Mouse (Mus musculus): ENCODE results near the gene Sprn. TPM values are rescaled to one million over a fixed set of nuclear protein-coding genes. Genes with fewer than 3 reads are reported as not detected.
A peak's percentile ranks its signal among the peaks of the same experiment; 100 is the strongest.

The Sprn gene
- 0.10 TPM in 1 of 2 replicates, not detected in the other for polyA plus RNA-seq (2016; fragmentation: Nextera tagmentation; extraction: Ambion mirVana)

DNA sequence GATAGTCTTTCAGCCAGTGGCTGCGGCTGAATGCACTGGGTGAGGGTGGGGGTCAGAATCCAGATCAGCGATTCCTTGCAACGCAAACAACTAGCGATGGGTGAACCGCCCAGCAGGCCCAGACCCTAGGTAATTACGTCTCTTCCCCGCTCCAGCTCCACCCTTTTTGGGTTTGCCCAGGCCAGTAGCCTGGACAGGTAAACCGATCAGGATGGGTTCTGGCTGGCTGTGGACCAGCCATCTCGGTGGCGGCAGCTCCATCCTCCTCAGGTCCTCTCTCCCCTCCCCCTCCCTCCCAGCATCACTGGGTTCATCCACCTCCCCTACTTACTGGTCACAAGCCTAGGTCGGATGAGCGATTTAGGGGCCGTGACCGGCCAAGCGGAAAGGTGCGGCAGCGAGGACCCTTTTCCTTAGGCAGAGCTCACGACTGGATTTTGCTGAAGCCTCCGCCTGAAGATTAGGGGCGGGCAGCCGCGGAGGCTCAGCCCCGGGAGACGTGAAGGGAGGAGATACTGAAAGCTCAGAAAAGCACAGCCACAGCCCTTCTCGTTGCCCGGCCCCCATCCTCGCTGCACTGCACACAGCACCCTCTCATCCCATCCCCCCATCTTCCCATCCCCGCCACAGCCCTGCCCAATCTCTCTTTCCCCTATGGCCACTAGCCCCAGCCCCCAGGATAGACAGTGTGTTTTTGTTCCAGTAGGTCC is at the start of gene Sprn:
Sprn (minus strand) TSS at position 660 of the 710 bp plus-strand sequence.
- peaks cover 7% of the 10 kb centered on the region; the same call in 1 of the 2 replicates for H3K36me3 ChIP-seq
- no peak within 1 kb of the TSS for H3K27ac ChIP-seq
- no peaks in the 10 kb centered on the region for H3K9me3 ChIP-seq
- WGBS, result 4% methylated on average over 28 of the region's 28 CpGs
- peaks cover 78% of the 10 kb centered on the region for H3K27me3 ChIP-seq (ENCODE audit: insufficient read depth, poor library complexity, severe bottlenecking)
- peaks cover 17% of the 10 kb centered on the region for H3K4me1 ChIP-seq
- peak within 1 kb of the TSS; percentile 46 for H3K4me3 ChIP-seq
- DNase-seq (ENCODE audit: low spot score), result no peak

DNA sequence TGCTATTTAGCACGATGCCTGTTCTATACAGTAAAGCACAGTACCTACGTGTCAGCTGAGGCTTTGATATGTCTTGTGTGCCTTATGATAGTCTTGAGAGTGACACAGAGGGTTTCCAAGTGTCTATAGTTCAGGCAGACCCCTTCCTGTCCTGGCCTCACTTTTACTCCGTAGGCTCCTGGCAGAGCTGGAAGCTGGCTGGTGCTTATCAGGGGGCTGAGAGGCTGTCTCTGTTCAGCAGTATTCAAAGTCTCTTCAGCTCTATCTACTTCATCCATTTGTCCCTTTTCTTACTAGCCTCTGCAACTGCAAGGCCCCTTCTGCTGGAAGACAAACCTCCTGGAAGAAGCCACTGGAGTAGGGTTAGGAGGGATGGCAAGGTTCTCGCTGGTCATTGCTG is 46.4 kb upstream of the Sprn start:
- no peaks in the 10 kb centered on the region for H3K36me3 ChIP-seq
- WGBS, result 74% methylated on average over 4 of the region's 4 CpGs
- no peaks in the 10 kb centered on the region for H3K27me3 ChIP-seq (ENCODE audit: insufficient read depth, poor library complexity, severe bottlenecking)
- H3K27ac ChIP-seq, result no peak overlapping the region
- H3K4me1 ChIP-seq, result no peaks in the 10 kb centered on the region
- DNase-seq (ENCODE audit: low spot score), result no peak
- no peak overlapping the region for H3K4me3 ChIP-seq
- no peaks in the 10 kb centered on the region for H3K9me3 ChIP-seq

DNA sequence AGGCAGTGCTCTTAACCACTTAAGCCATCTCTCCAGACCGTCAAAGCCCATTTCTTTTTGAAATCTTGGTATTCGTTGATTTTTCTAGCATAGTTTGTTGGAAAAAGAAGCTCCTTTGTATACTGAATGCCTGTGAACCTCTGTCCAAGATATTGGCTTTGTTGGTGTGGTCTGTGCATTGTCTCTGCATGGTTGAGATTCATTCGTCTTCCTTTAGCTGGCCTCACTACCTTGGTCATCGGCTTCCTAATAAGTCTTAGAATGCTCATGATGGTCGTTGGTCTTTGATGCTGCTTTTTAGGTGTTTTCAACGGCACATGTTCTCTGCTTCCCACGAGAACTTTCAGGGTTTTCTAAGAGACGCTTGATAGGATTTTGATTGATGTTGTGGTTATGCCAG is 41.3 kb upstream of the Sprn start:
- Histone ChIP-seq H3K4me3 (no peak overlapping the region), H3K4me1 (no peaks in the 10 kb centered on the region), H3K36me3 (no peaks in the 10 kb centered on the region), H3K27me3 (ENCODE audit: insufficient read depth, poor library complexity, severe bottlenecking) (no peaks in the 10 kb centered on the region), H3K27ac (no peak overlapping the region), H3K9me3 (no peaks in the 10 kb centered on the region)
- DNase-seq (ENCODE audit: low spot score), result no peak
- WGBS, result 79% methylated on average over 8 of the region's 8 CpGs

DNA sequence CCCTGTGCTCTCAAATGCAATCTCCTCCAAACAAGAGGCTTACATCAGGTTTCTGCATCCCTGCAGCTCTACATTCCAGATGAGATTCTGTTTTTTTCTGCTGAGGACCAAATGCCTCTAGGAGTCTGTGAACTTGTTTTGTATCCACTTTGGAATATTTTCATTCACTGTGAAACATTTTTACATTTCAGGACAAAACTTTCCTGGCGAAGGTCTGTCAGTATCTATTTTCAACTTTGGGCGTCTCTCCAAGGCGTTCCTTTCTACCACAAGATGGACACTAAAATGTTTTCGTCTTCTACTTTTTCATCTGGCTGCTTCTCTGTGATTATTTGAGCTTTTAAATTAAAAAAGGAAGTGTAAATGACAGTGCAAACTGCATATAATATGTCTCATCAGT is 39.4 kb upstream of the Sprn start:
- WGBS, result 78% methylated on average over 4 of the region's 4 CpGs
- H3K4me1 ChIP-seq, result no peaks in the 10 kb centered on the region
- no peak for DNase-seq (ENCODE audit: low spot score)
- H3K36me3 ChIP-seq, result no peaks in the 10 kb centered on the region
- H3K27ac ChIP-seq, result no peak overlapping the region
- no peaks in the 10 kb centered on the region for H3K27me3 ChIP-seq (ENCODE audit: insufficient read depth, poor library complexity, severe bottlenecking)
- H3K9me3 ChIP-seq, result no peaks in the 10 kb centered on the region
- H3K4me3 ChIP-seq, result no peak overlapping the region

DNA sequence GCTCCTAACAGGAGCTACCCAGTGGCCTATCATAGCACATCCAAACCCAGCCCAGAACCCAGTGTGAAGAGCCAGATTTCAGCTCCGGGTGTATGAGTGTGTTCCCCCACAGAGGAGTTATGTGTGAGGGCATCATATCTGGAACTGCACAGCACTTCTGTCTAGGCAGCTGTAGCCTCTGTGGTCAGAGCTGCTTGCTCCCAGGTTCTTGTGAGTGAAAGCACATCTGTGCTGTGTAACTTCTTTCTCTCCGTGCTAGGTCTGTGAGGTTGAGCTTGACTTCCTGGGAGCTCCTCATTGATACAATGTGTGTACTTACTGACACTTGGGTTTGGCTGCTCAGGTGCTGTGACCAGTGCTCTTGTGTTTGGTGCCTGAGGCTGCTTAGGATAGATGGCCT is 38.2 kb upstream of the Sprn start:
- 78% methylated on average over 2 of the region's 2 CpGs for WGBS
- no peaks in the 10 kb centered on the region for H3K4me1 ChIP-seq
- peak; percentile 43 for DNase-seq (ENCODE audit: low spot score)
- no peak overlapping the region for H3K27ac ChIP-seq
- H3K4me3 ChIP-seq, result no peak overlapping the region
- no peaks in the 10 kb centered on the region for H3K27me3 ChIP-seq (ENCODE audit: insufficient read depth, poor library complexity, severe bottlenecking)
- H3K36me3 ChIP-seq, result no peaks in the 10 kb centered on the region
- no peaks in the 10 kb centered on the region for H3K9me3 ChIP-seq

DNA sequence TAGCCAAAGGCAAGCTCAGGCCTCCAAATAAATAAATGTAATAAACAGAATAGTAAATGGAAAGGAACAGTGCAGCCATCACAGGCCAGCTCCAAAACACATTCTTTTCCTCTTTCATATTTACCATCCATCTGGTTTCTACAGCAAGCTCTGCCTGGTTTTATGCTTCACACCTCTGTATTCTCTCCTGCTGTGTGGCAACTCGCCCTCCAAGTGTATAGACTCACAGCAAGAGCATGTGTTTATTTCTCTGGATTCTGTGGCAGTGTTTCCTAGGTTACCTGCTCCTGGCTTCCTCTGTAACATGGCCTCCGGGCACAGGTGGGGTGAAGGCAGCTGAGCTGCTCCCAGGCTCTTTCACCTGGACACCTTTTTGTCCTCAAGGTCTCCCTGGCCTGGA is 37.8 kb upstream of the Sprn start:
- WGBS, result 51% methylated on average over 2 of the region's 2 CpGs
- H3K9me3 ChIP-seq, result no peaks in the 10 kb centered on the region
- H3K4me1 ChIP-seq, result no peaks in the 10 kb centered on the region
- H3K27ac ChIP-seq, result no peak overlapping the region
- H3K4me3 ChIP-seq, result no peak overlapping the region
- H3K36me3 ChIP-seq, result no peaks in the 10 kb centered on the region
- no peaks in the 10 kb centered on the region; the same call in 1 of the 2 replicates for H3K27me3 ChIP-seq (ENCODE audit: insufficient read depth, poor library complexity, severe bottlenecking)
- peak; percentile 64 for DNase-seq (ENCODE audit: low spot score)

DNA sequence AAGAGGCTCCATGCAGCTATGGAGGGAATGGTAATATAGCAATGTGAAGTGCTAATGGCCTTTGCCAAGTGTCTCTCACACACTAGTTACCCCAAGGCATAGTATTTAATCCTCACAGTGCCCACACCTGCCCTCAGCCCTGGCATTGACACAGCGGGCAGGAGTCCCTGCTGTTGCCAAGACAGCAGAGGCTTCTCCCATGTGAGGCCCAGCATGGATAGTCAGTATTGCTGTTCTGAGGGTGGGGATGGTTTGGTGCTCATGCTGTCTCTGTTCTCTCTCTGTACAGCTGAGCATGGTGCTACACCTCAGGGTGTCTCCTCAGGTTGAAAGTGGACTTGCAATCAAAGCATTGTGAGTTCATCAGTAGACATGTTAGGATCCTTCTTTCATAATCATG is 35.8 kb upstream of the Sprn start:
- Histone ChIP-seq H3K9me3 (no peaks in the 10 kb centered on the region), H3K27me3 (ENCODE audit: insufficient read depth, poor library complexity, severe bottlenecking) (no peaks in the 10 kb centered on the region; the same call in 1 of the 2 replicates), H3K36me3 (no peaks in the 10 kb centered on the region), H3K4me3 (no peak overlapping the region), H3K27ac (no peak overlapping the region), H3K4me1 (no peaks in the 10 kb centered on the region)
- 88% methylated on average over 1 of the region's 1 CpGs for WGBS
- peak; percentile 66 for DNase-seq (ENCODE audit: low spot score)

DNA sequence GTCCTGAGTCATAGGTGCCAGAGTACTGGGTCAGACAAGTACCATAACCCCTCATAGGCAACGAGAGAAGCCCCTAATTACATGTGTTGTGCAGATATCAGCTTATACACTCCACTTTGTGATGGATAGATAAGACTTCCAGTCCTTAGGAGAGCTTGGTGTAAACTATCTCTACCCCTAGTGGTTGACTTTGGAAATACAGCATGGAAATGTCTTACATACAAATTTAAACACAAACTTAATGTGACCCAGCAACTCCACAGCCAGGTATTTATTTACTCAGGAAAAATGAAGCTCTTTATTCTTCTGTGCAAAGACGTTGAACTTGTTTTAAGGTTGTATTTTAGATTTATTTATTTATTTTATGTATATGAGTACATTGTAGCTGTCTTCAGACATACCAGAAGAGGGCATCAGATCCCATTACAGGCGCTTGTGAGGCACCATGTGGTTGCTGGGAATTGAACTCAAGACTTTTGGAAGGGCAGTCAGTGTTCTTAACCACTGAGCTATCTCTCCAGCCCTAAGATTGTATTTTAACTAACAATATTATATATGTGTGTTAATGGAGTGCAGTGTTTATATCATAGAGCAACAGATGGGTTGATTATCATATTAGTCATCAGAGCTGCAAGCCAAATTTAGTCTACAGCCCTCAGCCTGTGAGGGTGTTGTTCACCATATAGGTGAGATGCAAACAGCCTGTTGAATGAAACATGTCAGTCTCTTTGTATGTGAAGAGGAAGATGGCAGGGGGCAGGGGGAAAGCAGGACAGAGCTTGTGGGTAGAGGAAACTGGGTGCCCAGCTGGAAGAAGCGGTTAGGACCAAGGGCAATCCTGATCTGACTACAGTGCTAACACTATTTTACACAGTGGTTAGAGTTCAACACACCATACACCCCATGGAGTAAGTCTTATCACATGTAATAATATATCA is 34.0 kb upstream of the Sprn start:
- no peaks in the 10 kb centered on the region; the same call in 1 of the 2 replicates for H3K27me3 ChIP-seq (ENCODE audit: insufficient read depth, poor library complexity, severe bottlenecking)
- no peaks in the 10 kb centered on the region for H3K9me3 ChIP-seq
- WGBS, result 53% methylated on average over 4 of the region's 4 CpGs
- H3K4me1 ChIP-seq, result no peaks in the 10 kb centered on the region
- H3K4me3 ChIP-seq, result no peak overlapping the region
- DNase-seq (ENCODE audit: low spot score), result peak; percentile 61
- H3K27ac ChIP-seq, result no peak overlapping the region
- H3K36me3 ChIP-seq, result no peaks in the 10 kb centered on the region

DNA sequence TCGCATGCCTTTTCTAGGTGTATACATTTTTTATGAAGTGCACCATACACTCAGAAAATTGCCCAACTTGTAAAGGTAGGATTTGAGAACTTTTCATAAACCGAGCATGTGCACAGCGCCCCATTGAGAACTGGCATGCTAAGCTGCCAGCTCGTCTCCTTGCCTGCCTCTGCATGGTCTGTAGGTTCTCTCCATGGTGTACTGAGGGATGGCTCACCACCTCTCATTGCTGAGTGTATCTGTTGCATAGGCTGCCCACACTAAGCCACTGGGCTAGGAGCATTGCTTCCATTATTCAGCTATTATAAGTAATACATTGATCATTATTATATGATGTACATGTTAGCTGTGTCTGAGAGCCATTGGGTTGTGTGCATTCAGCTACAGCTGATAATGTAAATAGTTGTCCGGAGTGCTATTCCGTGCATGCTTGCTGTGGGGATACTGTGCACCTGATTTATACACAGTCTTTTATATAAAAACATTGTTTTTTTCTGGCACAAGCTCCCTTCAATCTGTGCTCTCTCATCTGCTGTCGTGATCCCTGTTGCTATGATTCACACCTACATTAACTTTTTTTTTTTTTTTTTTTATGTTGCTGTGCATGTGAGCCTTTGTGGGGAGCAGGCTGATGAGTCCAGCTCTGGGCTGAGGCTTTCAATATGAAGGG is 33.2 kb upstream of the Sprn start:
- H3K27ac ChIP-seq, result no peak overlapping the region
- 77% methylated on average over 7 of the region's 7 CpGs for WGBS
- DNase-seq (ENCODE audit: low spot score), result peak; percentile 50

DNA sequence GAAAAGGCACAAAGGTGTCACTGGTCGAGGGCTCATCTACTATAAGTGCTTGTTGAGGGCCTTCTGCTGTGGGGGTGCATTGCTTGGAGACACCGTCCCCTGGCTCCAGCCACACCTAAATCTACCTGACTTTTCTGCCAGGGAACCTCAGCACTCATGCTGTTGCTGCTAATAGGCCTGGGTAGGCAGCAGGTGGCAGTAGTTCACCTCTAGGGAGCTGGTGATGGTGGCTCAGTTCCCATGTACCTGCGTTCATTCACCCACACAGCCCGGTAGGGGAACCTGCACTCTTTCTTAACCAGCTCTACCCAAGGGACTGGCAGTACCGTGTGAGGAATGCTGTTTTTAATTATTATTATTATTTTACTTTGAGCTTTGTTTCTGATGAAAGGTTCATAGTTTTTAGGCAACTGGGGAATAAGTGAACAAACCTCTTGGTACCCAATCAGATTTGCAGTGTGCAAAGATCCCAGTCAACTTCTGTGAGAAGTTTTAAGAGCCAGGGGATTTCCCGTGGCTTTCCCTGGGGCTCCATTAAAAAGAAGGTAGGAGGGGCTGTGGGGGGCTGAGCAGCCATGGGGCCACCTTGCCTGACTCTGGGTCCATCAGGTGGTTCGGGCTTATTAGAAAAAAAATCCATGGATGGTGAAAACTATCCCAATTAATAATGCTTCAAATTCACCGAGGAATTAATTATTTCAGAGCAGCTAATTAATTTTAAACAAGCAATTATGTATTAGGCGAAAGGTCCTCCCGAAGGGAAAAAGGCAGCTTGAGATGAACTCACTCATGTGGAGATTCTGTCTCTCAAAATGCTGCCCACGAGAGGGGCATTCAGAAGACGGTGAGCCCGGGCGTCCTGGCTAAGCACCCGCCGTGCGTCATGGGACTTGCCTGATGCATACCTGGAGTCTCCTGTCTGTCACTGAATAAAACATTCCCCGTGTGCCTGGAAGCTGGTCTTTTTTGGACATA is 32.3 kb upstream of the Sprn start:
- Histone ChIP-seq H3K4me1 (no peaks in the 10 kb centered on the region), H3K27ac (no peak overlapping the region), H3K27me3 (ENCODE audit: insufficient read depth, poor library complexity, severe bottlenecking) (no peaks in the 10 kb centered on the region; the same call in 1 of the 2 replicates), H3K4me3 (no peak overlapping the region), H3K9me3 (no peaks in the 10 kb centered on the region), H3K36me3 (no peaks in the 10 kb centered on the region)
- no peak for DNase-seq (ENCODE audit: low spot score)
- WGBS, result 67% methylated on average over 18 of the region's 18 CpGs

More for the DNA sequence above, 33.2 kb upstream of the Sprn start:
- H3K27me3 ChIP-seq (ENCODE audit: insufficient read depth, poor library complexity, severe bottlenecking), result no peaks in the 10 kb centered on the region; the same call in 1 of the 2 replicates
- H3K4me3 ChIP-seq, result no peak overlapping the region
- H3K36me3 ChIP-seq, result no peaks in the 10 kb centered on the region
- H3K9me3 ChIP-seq, result no peaks in the 10 kb centered on the region
- no peaks in the 10 kb centered on the region for H3K4me1 ChIP-seq

DNA sequence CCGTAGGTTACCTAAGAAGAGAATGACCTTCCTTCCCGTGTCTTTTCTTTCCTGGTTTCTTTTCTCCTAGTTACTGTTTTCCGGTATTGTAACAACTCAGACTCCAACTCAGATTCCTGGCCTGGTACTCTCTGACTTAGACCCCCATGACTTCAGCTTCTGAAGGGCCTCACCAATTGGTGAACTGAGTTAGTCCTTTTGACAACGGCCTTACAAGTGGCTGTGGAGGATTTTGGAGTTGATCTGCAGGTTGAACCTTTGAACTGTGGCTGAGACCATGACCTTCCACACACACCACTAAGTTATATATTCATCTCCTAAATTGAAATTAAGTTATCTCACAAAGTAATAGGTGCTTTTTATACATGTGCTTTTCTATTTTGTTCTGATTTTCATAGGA is 29.5 kb upstream of the Sprn start:
- 78% methylated on average over 4 of the region's 4 CpGs for WGBS
- Histone ChIP-seq H3K27me3 (ENCODE audit: insufficient read depth, poor library complexity, severe bottlenecking) (no peaks in the 10 kb centered on the region; the same call in 1 of the 2 replicates), H3K4me1 (no peaks in the 10 kb centered on the region), H3K27ac (no peak overlapping the region), H3K9me3 (no peaks in the 10 kb centered on the region), H3K36me3 (no peaks in the 10 kb centered on the region), H3K4me3 (no peak overlapping the region)
- no peak for DNase-seq (ENCODE audit: low spot score)

DNA sequence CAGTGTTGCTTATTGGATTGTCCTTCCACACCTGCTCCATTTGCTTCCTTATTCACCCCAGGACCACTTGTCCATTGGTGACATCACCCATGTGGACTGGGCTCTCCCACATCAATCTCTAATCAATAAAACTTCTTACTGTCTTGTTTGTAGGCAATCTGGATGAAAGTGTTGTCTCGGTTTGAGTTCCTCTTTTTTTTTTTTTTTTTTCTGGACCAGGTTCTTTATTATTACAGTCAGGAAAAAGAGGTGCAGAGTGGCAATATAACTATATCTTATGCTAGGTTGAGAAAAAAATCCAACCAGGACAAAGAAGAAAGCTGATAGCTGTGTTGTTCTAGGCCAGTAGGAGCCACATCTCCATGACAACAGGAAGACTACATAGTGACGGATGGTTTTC is 26.0 kb upstream of the Sprn start:
- no peak overlapping the region for H3K4me3 ChIP-seq
- no peaks in the 10 kb centered on the region for H3K9me3 ChIP-seq
- no peaks in the 10 kb centered on the region for H3K4me1 ChIP-seq
- peaks cover 5% of the 10 kb centered on the region; the same call in 1 of the 2 replicates for H3K27me3 ChIP-seq (ENCODE audit: insufficient read depth, poor library complexity, severe bottlenecking)
- 69% methylated on average over 2 of the region's 2 CpGs for WGBS
- no peak for DNase-seq (ENCODE audit: low spot score)
- H3K36me3 ChIP-seq, result no peaks in the 10 kb centered on the region
- H3K27ac ChIP-seq, result no peak overlapping the region

Data from heart, embryonic 10.5 days (tissue).